Mouse (Mus musculus) brain, embryonic 14.5 days (tissue): ENCODE measurements around the gene Rprd1b.

Source experiments
- CTCF ChIP-seq: fragments of 200-500 bp; IDR thresholded peaks from 2 replicates; pipeline ENCODE4 v1.5.1; 2012; ENCODE audit warnings: inconsistent platforms, mild to moderate bottlenecking, moderate library complexity, borderline replicate concordance; ENCODE audit not compliant: insufficient read depth, insufficient read length; ENCODE audit errors: extremely low read depth
- POLR2A ChIP-seq: fragments of 200-500 bp; IDR thresholded peaks from 2 replicates; pipeline ENCODE4 v1.6.1; 2012; ENCODE audit warnings: mild to moderate bottlenecking, inconsistent platforms, borderline replicate concordance; ENCODE audit not compliant: poor library complexity, insufficient read depth, insufficient read length, severe bottlenecking; ENCODE audit errors: extremely low read depth

GRCm38 (mm10) chr2:158050116-158050515 lies 21.8 kb downstream of the Rprd1b start:
- TF ChIP-seq POLR2A, result no peak
- TF ChIP-seq CTCF, result no peak
